Mouse (Mus musculus): ENCODE data around the gene Aars. TPM values are rescaled to one million over a fixed set of nuclear protein-coding genes. Genes with fewer than 3 reads are reported as not detected.

Aars gene
- polyA plus RNA-seq (2012; rRNA removed), result 34.2 and 40.2 TPM in 2 replicates

GRCm38 (mm10) chr8:111032916-111033315 is at the start of gene Aars:
TSS of gene Aars (plus strand) at chr8:111033144.

GRCm38 (mm10) chr8:110997547-110998531 is 35.1 kb upstream of the Aars start, which contains the start of gene Ddx19a:
TSS of gene Ddx19a (minus strand) at chr8:110997800.

GRCm38 (mm10) chr8:111031572-111031971 is 1.4 kb upstream of the Aars start, which contains the start of gene Ddx19b:
TSS of gene Ddx19b (minus strand) at chr8:111031751.

GRCm38 (mm10) chr8:111056158-111056663 is 23.3 kb downstream of the Aars start, which contains the start of gene Exosc6:
TSS of gene Exosc6 (plus strand) at chr8:111056339.

GRCm38 (mm10) chr8:111092326-111092725 is 59.4 kb downstream of the Aars start, which contains the start of gene Clec18a:
TSS of gene Clec18a (minus strand) at chr8:111092426.

GRCm38 (mm10) chr8:111093865-111094718 is 61.1 kb downstream of the Aars start, which contains the start of gene Pdpr:
TSS of gene Pdpr (plus strand) at chr8:111094630.

Other genes with a start within 250 kb of the Aars start
- 20.3 and 24.4 TPM in 2 replicates for gene Il34, start 227.2 kb upstream of the Aars start, polyA plus RNA-seq (2012; rRNA removed)
- gene Cog4, start 186.5 kb upstream of the Aars start, polyA plus RNA-seq (2012; rRNA removed), result 25.0 and 29.7 TPM in 2 replicates
- 37.1 and 51.3 TPM in 2 replicates for gene Sf3b3, start 186.4 kb upstream of the Aars start, polyA plus RNA-seq (2012; rRNA removed)
- gene Fuk, start 130.7 kb upstream of the Aars start, polyA plus RNA-seq (2012; rRNA removed), result 30.6 and 39.6 TPM in 2 replicates
- 50.7 and 64.4 TPM in 2 replicates for gene St3gal2, start 113.2 kb upstream of the Aars start, polyA plus RNA-seq (2012; rRNA removed)
- 29.4 and 31.7 TPM in 2 replicates for gene Ddx19a, start 35.3 kb upstream of the Aars start, polyA plus RNA-seq (2012; rRNA removed)
- 2.4 and 2.9 TPM in 2 replicates for gene Ddx19b, start 1.4 kb upstream of the Aars start, polyA plus RNA-seq (2012; rRNA removed)
- 70.7 and 101 TPM in 2 replicates for gene Exosc6, start 23.2 kb downstream of the Aars start, polyA plus RNA-seq (2012; rRNA removed)
- gene Clec18a, start 59.3 kb downstream of the Aars start, polyA plus RNA-seq (2012; rRNA removed), result 1.8 and 2.2 TPM in 2 replicates
- 19.2 and 19.8 TPM in 2 replicates for gene Pdpr, start 61.5 kb downstream of the Aars start, polyA plus RNA-seq (2012; rRNA removed)
- 65.7 and 67.3 TPM in 2 replicates for gene Glg1, start 226.1 kb downstream of the Aars start, polyA plus RNA-seq (2012; rRNA removed)

Data from ovary, adult 2 months (tissue).